Mouse (Mus musculus) ES-E14 (cell line): ENCODE measurements around the gene Paqr9.

ENCODE experiments used
- CHD2 ChIP-seq: IDR thresholded peaks from 2 replicates; pipeline ENCODE4 v1.6.1; 2014; ENCODE audit warnings: mild to moderate bottlenecking, low read depth, low read length, inconsistent platforms
- HCFC1 ChIP-seq: IDR thresholded peaks from 2 replicates; pipeline ENCODE4 v1.6.1; 2012; ENCODE audit warnings: low read length, inconsistent platforms, borderline replicate concordance; ENCODE audit not compliant: insufficient read depth
- MAFK ChIP-seq: IDR thresholded peaks from 2 replicates; pipeline ENCODE4 v1.6.1; 2014; ENCODE audit warnings: mild to moderate bottlenecking, low read depth, low read length, inconsistent platforms; ENCODE audit not compliant: insufficient read depth
- ZC3H11A ChIP-seq: IDR thresholded peaks from 2 replicates; pipeline ENCODE4 v1.6.1; 2012; ENCODE audit warnings: low read depth, mild to moderate bottlenecking, inconsistent platforms, low read length, borderline replicate concordance
- ZNF384 ChIP-seq: IDR thresholded peaks from 2 replicates; pipeline ENCODE4 v1.6.1; 2012; ENCODE audit warnings: low read depth, low read length, inconsistent platforms

DNA sequence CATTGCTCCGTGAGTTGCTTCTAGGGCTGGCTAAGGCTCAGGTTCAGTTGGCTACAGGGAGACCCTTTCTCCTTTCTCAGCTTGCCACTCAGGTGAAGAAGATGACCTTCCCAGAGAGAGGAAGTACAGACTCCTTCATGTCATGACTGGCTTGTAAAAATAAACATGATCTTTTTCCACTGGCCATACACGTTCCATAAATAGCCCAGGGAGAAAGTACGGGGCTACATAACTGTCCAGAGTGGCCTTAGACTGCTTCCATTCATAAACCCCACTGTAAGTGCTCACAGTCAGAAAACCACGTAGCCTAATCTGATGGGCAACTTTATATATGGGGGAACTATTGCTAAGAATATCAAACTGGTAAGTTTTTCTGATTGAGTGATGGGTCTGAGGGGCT lies 4.6 kb downstream of the Paqr9 start:
- no peak for TF ChIP-seq HCFC1
- TF ChIP-seq CHD2 = no peak
- no peak for TF ChIP-seq ZC3H11A
- TF ChIP-seq MAFK = no peak
- no peak for TF ChIP-seq ZNF384
